Mouse (Mus musculus): ENCODE results near the gene Gm9117. TPM values are rescaled to one million over a fixed set of nuclear protein-coding genes. Genes with fewer than 3 reads are reported as not detected.
"Not testable (repeated sequence)": the region's sequence is repeated elsewhere in the genome, so short reads cannot be mapped to it uniquely, and the experiment has no call there.

Gene Gm9117
- total RNA-seq (2014; fragmentation: Nextera tagmentation) = not detected in 2 replicates
- not detected in 2 replicates for total RNA-seq (2017)

DNA sequence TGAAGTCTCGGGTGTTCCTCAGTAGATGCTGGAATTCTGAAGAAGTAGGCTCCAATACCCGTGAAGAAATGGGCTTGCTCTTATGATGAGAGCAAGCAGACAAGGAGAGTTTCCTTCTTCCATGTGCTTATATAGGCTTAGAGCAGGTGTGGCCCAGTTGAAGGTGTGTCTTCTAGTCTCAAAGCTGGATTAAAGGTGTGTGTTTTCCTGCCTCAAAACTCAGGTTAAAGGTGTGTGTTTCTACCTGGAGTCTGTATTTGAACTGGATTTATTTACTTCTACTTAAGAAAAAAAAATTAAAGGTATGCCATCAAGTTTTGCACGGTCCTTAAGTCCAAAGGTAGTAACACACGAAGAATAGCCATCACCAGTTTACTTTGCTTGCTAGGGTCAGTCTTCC is at the start of gene Gm9117:
Gene Gm9117, minus strand, starts transcription at position 101 of the 400 bp plus-strand sequence.
- not testable (repeated sequence) for ATAC-seq (replicated peaks; ENCODE audit: poor library complexity, severe bottlenecking)

- not testable (repeated sequence) for ATAC-seq (replicated peaks; ENCODE audit: poor library complexity, severe bottlenecking)
These were observed 25.6 kb upstream of the Gm9117 start for GRCm38 (mm10) chr3:93968938-93969337.

DNA sequence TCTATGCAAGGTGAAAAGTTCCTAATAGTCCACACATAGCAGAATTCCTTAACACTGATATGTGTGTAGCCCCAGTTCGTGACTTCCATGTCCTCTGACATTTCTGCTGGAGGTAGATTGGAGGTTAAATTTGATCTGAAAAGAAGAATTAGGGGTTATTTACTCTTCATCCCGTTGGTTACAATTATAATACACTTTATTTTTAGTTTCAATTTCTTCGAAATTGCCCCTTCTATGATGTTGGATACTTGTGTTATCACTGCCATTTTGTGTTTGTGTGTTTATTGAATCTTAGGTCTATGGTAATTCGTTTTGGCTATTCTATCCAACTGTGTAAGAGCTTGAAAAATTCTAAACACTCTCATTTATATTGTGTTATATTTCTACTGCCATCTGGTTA is 17.9 kb upstream of the Gm9117 start, which contains the start of gene Tdpoz5:
Gene Tdpoz5, minus strand, starts transcription at position 101 of the 400 bp plus-strand sequence.
- ATAC-seq (replicated peaks; ENCODE audit: poor library complexity, severe bottlenecking) = not testable (repeated sequence)

DNA sequence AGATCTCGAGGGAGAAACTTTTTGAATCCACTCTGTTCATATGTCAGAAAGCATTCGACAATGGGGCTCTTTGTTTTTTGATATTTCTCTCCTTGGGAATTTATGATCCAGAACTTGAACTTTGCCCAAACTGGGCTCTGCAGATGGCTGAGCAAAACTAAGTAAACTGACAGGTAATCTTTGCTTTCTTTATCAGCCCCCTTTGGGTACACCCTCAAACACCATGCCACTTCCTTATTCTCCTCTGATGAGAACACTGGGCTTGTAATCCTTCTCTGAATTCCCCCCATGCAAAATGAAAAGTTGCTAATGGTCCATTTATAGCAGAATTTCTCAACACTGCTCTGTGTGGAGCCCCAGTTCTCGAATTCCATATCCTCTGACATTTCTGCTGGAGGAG is 5.0 kb downstream of the Gm9117 start:
- not testable (repeated sequence) for ATAC-seq (replicated peaks; ENCODE audit: poor library complexity, severe bottlenecking)

Other genes with a start within 250 kb of the Gm9117 start
- not detected in 2 replicates for gene Gm5773, start 170.5 kb downstream of the Gm9117 start, total RNA-seq (2014; fragmentation: Nextera tagmentation)
- gene Gm5773, start 170.5 kb downstream of the Gm9117 start, total RNA-seq (2017) = not detected in 2 replicates
- gene Tdpoz4, start 147.1 kb downstream of the Gm9117 start, total RNA-seq (2014; fragmentation: Nextera tagmentation) = not detected in 2 replicates
- gene Tdpoz4, start 147.1 kb downstream of the Gm9117 start, total RNA-seq (2017) = not detected in 2 replicates
- not detected in 2 replicates for gene Tdpoz3, start 117.5 kb downstream of the Gm9117 start, total RNA-seq (2014; fragmentation: Nextera tagmentation)
- not detected in 2 replicates for gene Tdpoz3, start 117.5 kb downstream of the Gm9117 start, total RNA-seq (2017)
- gene Tdpoz5, start 17.8 kb upstream of the Gm9117 start, total RNA-seq (2014; fragmentation: Nextera tagmentation) = not detected in 2 replicates
- gene Tdpoz5, start 17.8 kb upstream of the Gm9117 start, total RNA-seq (2017) = not detected in 2 replicates
- gene Gm9125, start 111.3 kb upstream of the Gm9117 start, total RNA-seq (2014; fragmentation: Nextera tagmentation) = not detected in 2 replicates
- gene Gm9125, start 111.3 kb upstream of the Gm9117 start, total RNA-seq (2017) = not detected in 2 replicates
- not detected in 2 replicates for gene Gm10697, start 129.1 kb upstream of the Gm9117 start, total RNA-seq (2014; fragmentation: Nextera tagmentation)
- gene Gm10697, start 129.1 kb upstream of the Gm9117 start, total RNA-seq (2017) = not detected in 2 replicates
- gene Gm10696, start 234.7 kb upstream of the Gm9117 start, total RNA-seq (2014; fragmentation: Nextera tagmentation) = not detected in 2 replicates
- gene Gm10696, start 234.7 kb upstream of the Gm9117 start, total RNA-seq (2017) = not detected in 2 replicates

All from granulocyte monocyte progenitor cell, adult 5-6 weeks (primary cell).